Mouse (Mus musculus) A20 (cell line): ENCODE measurements around the gene Pdia6.

Experiments used
- DNase-seq: peaks from one replicate; pipeline ENCODE4 v3.0.0-alpha.2; 2011; ENCODE audit warnings: low read depth, low spot score

Gene Pdia6

GRCm38 (mm10) chr12:17263881-17264280 is 2.5 kb upstream of the Pdia6 start:
- no peak for DNase-seq

DNA sequence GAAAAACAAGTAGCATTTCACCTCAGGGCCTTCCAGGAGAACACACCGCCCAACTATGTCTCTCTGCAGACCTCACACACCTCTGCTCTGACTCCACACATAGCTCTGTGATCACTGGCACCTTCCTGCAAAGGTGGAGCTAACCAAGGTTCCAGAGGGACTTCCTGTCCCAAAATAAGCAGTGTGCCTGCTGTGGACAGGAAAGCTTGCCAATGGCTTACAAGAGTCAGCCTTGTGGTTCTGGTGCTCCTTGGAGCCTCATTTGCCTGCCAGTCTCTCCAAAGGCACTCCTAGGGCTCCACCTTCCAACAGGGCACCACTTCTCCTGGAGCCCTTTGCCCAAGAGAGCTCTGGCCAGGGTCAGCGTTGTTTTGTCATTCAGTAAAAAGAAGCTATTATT is 1.5 kb upstream of the Pdia6 start:
- no peak for DNase-seq

DNA sequence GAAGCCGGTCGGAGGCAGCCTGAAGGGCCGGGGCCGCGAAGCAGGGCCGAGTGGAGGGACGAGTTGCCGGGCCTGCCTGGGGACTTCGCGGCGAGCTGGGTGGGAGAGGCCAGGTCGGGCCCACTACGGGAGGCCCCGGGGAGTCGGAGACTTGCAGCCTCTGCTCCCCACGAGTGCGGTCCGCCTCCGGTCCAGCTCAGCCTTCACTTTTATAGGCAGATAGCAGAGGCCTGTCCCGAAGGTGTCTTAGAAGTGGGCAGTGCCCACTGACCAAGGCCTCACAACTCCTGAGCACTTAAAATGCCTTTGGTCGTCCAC is 287 bp downstream of the Pdia6 start:
- no peak for DNase-seq

DNA sequence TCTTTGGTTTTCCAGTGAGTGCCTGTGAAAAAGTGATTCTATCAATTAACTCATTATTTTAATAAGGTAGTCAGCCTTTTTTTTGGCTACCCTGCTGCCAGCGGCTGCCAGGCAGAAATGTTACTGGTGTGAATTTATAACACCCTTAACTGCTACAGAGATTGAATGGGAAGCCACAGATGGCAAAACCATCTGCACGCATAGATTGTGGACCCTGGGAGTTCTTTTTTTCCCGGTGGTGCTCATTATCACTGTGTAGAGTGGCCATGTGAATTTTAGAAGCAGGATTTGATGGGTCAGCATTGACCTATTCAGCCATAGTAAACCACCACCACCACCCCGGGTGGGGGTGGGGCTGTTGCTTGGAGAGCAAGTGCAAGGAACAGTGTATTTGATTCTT is 971 bp downstream of the Pdia6 start:
- DNase-seq: peak; percentile 35

GRCm38 (mm10) chr12:17271272-17271671 is 4.9 kb downstream of the Pdia6 start:
- DNase-seq: peak; percentile 85

- DNase-seq: no peak
These were observed 7.5 kb downstream of the Pdia6 start for GRCm38 (mm10) chr12:17273841-17274240.

DNA sequence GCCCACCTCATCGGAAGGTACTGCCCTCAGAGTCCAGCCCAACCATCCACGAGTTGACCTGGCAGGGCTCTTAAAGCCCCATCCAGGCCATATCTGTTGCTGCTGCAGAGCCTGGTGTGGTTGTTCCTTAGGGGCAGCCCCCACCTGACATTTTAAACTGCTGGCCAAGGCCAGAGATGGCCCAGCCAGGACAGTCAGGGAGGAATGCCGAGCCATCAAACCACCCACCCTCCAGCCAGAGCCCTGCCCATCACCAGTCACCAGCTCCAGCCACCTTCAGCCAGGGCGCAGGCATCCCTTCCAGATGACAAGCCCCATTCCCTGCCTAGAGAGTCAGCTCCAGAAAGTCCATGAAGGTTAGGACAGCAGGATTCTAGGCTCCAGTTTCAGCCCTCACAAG is 22.2 kb downstream of the Pdia6 start:
- DNase-seq: no peak

DNA sequence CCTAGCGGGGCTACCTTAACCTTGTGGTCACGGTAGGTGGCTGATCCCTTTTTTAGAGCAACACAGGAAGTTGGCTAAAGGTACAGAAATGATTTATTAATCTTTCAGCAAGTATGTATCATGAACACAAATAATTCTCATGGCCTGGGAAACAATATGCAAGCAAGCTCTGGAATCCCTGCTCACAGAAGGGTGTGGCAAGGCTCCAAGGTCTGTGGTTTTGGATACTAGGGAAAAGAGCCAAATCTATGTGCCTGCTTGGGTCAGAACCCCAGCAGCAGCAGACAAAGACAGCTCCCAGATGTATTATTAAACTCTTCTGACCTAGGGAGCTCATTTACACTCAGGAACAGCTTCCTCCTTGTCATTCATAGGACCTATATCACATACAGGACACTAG is 22.7 kb downstream of the Pdia6 start:
- no peak for DNase-seq

- DNase-seq: no peak
These were observed 23.6 kb downstream of the Pdia6 start for GRCm38 (mm10) chr12:17289913-17290312.

DNA sequence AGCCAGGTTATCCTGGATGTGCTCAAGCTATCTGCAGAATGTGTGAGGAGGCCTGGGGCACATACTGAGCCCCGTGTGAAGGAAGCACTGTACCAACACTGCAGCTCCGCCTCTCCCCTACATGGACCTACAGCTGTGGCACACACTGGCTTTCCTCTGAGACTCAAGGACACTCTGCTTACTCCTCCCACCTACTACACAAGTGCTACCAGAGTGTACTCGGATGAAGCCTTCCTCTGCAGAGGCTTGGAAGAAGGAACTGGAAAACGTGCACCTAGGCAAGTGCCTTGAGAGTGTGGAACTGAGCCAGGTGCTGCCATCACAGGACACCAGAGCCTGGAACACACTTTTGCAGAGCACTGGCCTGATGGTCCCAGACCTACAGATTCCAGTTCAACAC is 24.2 kb downstream of the Pdia6 start:
- no peak for DNase-seq

GRCm38 (mm10) chr12:17296899-17297298 is 30.6 kb downstream of the Pdia6 start:
- no peak for DNase-seq

DNA sequence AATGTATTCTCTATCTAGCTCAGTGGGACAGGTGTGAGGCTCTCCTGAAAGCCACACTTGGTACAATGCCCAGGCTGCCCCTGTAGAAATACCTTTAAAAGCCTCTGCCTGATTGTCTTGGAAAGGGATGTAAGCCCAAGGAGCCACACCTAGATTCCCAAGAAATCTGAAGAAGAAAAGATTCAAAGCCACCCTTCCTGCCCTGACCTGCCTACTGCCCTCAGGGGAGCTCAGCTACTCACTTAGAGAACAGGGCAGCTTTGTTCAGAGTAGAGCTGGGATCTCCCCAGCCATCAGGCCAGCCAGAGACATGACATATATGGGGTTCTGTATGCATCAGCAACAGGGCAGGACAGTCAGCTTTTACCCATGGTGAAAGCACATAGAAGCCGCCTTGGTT is 33.6 kb downstream of the Pdia6 start:
- DNase-seq: no peak

DNA sequence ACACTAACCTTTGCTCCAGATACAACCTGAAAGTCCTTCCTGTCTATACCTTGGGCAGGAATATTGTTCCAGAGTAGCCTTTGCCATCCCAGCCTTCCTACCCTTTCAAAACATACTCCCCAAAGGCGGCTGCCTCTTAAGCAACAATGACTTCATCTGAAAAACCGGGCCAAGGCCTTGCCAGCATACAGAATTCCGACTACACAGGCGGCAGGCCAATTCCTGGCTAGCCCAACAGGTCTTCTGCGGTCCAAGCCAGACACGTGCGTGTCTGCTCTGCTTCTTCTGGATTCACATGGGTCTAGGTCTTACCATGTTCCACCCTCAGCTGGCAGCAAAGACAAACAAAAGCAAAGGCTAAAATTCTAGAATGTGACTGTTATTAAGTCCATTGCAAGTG is 39.1 kb downstream of the Pdia6 start:
- no peak for DNase-seq

DNA sequence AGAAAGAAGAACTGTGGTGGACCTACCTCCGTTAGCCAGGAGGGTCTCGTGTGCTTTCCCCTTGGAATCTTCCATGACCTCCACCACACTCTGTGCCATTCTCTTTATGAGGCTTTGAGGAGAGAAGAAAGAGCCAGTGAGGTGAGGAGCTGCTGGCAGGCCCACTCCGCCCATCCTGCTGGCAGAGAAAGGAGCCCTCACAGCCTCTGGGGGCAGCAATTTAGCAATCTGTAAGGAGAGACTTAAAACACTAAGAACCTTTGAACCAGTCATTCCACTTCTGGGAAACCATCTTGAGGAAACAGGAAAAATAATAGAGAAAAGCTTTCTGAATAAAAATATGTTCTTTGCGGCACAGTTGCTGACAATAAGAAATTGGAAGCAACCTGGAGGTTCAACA is 41.9 kb downstream of the Pdia6 start:
- DNase-seq: no peak

DNA sequence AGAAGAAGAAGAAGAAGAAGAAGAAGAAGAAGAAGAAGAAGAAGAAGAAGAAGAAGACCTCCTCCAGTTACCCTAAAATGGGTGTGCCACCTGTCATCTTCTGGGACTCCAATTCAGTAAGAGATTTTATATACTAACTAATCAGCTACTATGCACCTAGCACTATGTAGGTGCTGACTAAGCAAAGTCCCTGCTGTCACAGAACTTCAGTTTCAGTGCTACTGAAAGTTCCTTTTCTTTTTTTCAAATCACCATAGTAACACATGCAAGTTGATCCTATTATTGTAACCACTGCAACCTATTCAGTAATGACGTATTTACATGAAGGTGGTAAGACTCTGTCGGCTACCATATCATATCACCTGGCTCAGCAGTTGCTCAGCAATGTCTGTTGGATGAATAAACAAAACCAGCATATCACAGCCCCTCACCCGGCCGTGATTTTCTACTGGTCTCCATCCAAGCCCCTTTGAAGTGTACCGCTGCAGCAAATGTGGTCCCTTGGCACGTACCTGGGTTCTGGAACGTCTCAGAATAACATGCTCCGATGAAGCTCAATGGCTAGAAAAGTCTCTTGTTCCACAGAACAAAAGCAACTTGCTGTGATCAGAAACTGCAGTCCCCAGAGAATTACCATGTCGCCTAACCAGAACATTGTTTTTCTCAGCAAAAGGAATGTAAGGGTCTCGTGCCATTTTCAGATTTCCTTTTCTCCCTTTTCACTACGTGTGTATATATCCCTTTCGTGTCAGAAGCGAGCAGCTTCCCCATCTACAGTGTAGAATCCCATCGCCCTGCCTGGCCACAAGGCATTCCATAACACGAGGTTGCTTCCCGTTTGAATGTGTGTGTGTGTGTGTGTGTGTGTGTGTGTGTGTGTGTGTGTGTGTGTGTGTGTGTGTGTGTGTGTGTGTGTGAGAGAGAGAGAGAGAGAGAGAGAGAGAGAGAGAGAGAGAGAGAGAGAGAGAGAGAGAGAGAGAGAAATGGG is 44.8 kb downstream of the Pdia6 start:
- no peak for DNase-seq

DNA sequence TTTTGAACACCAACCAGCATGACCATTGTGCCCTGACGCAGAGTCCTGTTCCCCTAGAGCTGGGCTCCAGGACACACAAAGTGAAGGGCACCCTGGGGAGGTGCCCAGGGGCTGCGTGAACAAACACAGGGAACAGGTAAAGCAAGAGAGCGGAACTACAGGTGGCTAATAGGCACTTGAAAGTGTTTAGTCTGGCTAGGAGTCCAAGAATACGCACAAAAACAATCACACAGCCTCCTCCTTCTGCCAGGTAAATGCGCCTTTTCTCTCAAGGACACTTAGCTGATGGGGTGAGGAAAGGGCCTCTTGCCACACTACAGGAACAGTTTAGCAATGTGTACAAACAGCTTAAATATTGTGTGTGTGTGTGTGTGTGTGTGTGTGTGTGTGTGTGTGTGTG is 49.8 kb downstream of the Pdia6 start:
- no peak for DNase-seq

DNA sequence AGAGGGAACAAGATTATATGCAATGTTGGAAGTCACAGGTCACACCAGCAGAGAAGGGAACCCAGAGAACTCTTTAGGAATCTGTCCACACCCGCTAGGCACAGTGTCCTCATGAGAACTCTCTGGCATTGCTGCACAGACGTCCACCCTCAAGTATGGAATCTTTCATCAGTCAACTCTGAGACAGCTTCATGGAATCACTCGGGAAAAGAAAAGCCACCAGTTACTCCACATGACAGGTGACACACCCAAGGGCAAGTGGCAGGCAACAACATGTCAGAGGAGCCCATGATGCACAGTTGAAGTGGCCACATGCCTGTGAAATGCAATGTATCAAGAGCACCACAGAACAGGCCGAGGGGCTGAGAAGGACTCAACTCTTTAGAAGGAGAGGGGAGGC is 51.6 kb downstream of the Pdia6 start:
- no peak for DNase-seq

DNA sequence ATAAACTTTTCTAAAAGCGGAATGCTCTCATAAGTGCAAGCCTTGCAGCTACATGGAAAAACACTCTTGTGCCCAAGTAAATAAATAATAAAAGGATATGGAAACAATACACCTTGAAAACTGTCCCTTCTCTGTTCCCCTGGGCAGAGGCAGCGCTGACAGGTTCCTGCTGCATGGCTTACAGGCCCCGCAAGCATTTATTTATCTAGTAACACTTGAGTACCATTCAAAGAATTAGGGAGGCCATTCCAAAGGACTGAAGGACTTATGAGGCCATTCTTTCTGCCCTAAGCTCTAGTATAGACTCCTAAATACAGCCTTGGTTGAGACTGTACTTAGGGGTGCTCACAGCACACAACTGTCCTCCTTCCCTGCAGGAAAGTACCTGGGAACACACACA is 52.1 kb downstream of the Pdia6 start:
- no peak for DNase-seq

- peak; percentile 32 for DNase-seq
These were observed 58.5 kb downstream of the Pdia6 start for GRCm38 (mm10) chr12:17324549-17325470.

- no peak for DNase-seq
These were observed 62.9 kb downstream of the Pdia6 start, which contains the start of gene Atp6v1c2 for GRCm38 (mm10) chr12:17329259-17329658. Gene Atp6v1c2 (minus strand): TSS chr12:17329359.

DNA sequence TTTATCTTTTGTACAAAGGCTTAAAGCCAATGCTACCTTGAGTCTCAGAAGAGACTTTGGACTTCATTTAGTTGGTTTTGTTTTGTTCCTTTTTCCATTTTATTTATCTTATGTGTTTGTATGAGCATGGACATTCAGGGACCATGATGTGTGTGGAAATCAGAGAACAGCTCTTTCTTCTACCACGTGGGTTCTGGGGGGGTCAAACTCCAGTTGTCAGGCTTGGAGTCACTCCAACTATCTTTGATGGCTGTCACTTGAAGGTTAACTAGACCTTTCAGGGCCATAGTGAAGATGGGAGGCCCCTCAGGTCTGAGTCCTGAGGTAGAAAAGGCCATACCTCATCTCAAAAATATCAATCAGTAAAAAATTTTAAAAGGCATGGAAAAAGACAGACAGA is 67.1 kb downstream of the Pdia6 start:
- no peak for DNase-seq
